Mouse (Mus musculus) urinary bladder, postnatal 4 days (tissue): Measurements from ENCODE around the gene Uox.

Experiments
- DNase-seq, 2 experiments: peaks; one replicate each; pipeline ENCODE4 v3.0.0; 2021 to 2022; ENCODE audit warnings: low spot score in 2 of 2

The Uox gene

GRCm38 (mm10) chr3:146570148-146570782 lies at the start of gene Uox:
Gene Uox, plus strand, starts transcription at chr3:146570426.
- DNase-seq, result no peak

- DNase-seq, result peak; percentile 84 to 86
Measured at GRCm38 (mm10) chr3:146520798-146521651, 49.2 kb upstream of the Uox start, which contains the start of gene Rpf1. Gene Rpf1, minus strand, starts transcription at chr3:146521429.

- no peak for DNase-seq
Measured at GRCm38 (mm10) chr3:146521652-146522020, 48.6 kb upstream of the Uox start.

GRCm38 (mm10) chr3:146528335-146528734 lies 41.9 kb upstream of the Uox start:
- no peak for DNase-seq

GRCm38 (mm10) chr3:146534986-146535385 lies 35.2 kb upstream of the Uox start:
- DNase-seq, result no peak

- no peak for DNase-seq
Measured at GRCm38 (mm10) chr3:146540521-146541273, 29.5 kb upstream of the Uox start.

GRCm38 (mm10) chr3:146543632-146544031 lies 26.6 kb upstream of the Uox start:
- DNase-seq, result no peak

GRCm38 (mm10) chr3:146554816-146555215 lies 15.4 kb upstream of the Uox start:
- DNase-seq, result no peak

- DNase-seq, result no peak
Measured at GRCm38 (mm10) chr3:146556567-146556966, 13.7 kb upstream of the Uox start.

GRCm38 (mm10) chr3:146557507-146557906 lies 12.7 kb upstream of the Uox start:
- no peak for DNase-seq

- DNase-seq, result no peak
Measured at GRCm38 (mm10) chr3:146562936-146563335, 7.3 kb upstream of the Uox start.

- peak; percentile 36 to 79 for DNase-seq
Measured at GRCm38 (mm10) chr3:146564268-146565064, 5.8 kb upstream of the Uox start.

GRCm38 (mm10) chr3:146565065-146565411 lies 5.2 kb upstream of the Uox start:
- DNase-seq, result no peak

GRCm38 (mm10) chr3:146567366-146567765 lies 2.9 kb upstream of the Uox start:
- no peak for DNase-seq

- no peak for DNase-seq
Measured at GRCm38 (mm10) chr3:146567884-146568530, 2.2 kb upstream of the Uox start.

- DNase-seq, result no peak
Measured at GRCm38 (mm10) chr3:146569594-146569993, 632 bp upstream of the Uox start.

- no peak for DNase-seq
Measured at GRCm38 (mm10) chr3:146570939-146571338, 713 bp downstream of the Uox start.

GRCm38 (mm10) chr3:146571341-146571740 lies 1.1 kb downstream of the Uox start:
- no peak for DNase-seq

GRCm38 (mm10) chr3:146577591-146577990 lies 7.4 kb downstream of the Uox start:
- no peak for DNase-seq

- no peak for DNase-seq
Measured at GRCm38 (mm10) chr3:146580039-146580729, 10.0 kb downstream of the Uox start.

- DNase-seq, result no peak
Measured at GRCm38 (mm10) chr3:146583478-146583877, 13.3 kb downstream of the Uox start.
